Mouse (Mus musculus) thymus, adult 2 months (tissue): ENCODE measurements around the gene Dip2c.

Source experiments
- CTCF ChIP-seq: fragments of 200-500 bp; IDR thresholded peaks from 2 replicates; pipeline ENCODE4 v1.5.1; 2012; ENCODE audit warnings: mild to moderate bottlenecking, control low read depth, low read length, moderate library complexity, borderline replicate concordance; ENCODE audit not compliant: control insufficient read depth, poor library complexity, insufficient read depth; ENCODE audit errors: extremely low read depth
- POLR2A ChIP-seq: fragments of 200-500 bp; IDR thresholded peaks from 2 replicates; pipeline ENCODE4 v1.6.1; 2012; ENCODE audit warnings: mild to moderate bottlenecking, low read length, control low read depth, moderate library complexity; ENCODE audit not compliant: control insufficient read depth, poor library complexity, insufficient read depth; ENCODE audit errors: extremely low read depth

DNA sequence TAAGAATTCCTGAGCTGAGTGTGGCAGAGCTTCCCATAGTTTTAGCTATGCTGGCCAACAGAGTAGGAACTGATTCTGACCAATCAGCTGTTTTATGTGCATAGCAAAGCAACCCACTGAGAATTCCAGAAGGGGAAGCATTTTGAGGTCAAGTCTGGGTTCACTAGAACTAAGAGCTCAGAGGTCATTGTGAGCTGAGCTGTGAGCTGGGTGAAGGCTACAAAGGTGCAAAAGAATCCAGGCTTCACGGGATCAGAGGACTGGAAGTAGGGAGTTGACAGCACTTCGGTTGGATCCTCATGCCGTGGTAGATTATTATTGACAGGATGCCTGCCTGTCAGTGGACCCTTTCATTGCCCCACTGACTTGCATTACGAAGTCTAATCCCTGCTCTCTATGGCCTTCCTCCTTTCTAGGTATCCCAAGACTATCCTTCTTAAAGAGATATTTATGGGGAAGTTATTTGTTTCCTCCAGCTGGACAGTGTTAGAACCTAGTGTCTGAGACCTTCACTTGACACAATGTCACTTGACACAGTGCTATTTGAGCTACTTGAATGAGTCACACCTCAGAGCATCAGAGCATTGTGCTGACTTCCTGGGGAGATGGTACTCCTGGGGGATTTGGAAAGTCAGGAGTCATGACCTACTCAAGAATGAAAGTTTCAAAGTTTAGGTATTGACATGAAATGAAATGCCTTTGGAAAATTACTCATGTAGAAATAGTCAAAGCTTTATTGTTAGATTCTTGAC is 178.3 kb downstream of the Dip2c start:
- TF ChIP-seq CTCF (no peak), POLR2A (no peak)
